Mouse (Mus musculus) lung, postnatal 4 days (tissue): ENCODE measurements at regions not wholly inside any gene's neighbourhood (a gene's known extent, or its start where the extent isn't known, plus 50 kb on each side); places are given as distances from the start of the nearest gene placed in this dataset.
A peak's percentile ranks its signal among the peaks of the same experiment; 100 is the strongest.
"Not testable (repeated sequence)": the region's sequence is repeated elsewhere in the genome, so short reads cannot be mapped to it uniquely, and the experiment has no call there.

ENCODE experiments used
- DNase-seq, 2 experiments: peaks; one replicate each; pipeline ENCODE4 v3.0.0; 2021

DNA sequence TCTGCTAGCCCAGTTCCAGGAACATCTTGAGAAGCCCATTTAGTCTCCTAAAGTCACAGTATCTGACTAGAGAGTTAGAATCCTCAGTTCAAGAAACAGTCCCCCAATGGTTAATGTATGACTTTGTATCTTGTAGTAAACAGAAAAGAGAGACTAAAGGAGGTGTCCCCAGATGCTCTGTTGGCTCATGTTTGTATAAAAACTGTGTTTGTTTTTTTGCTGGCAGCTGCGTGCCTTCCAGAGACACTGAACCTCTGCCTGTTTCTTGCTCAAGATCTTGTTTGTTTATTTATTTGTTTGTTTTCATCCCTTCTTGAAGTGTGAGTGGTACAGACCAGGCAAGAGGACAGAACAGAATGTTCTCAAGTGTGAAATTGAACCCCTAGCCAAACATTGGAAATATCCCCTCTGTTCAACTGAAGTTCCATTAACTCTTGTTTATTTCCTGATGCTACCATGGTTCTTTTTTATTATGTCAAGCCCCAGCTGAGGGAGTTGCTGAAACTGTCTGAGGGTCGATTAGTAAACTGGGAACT, 451.3 kb upstream of the Ube2e3 start:
- DNase-seq: peak; percentile 32 to 68

DNA sequence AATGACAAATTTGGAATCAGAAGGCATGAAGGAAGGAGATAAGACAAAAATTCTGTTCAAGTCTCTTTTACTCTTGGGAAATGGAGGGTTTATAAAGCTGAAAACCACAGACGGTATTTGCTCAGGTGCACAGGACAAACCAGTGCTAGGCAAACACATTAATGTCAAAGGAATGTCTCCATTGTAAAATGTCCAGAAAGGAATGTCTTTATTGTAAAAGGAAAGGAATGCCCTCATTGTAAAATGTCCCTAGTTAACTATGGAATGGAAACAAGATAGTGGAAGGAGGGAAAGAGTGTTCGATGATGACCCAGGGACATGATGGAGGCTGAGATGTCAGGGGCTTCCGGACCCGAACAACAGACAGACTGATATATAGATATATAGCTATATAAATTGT, 454.9 kb upstream of the Ube2e3 start:
- DNase-seq: no peak

DNA sequence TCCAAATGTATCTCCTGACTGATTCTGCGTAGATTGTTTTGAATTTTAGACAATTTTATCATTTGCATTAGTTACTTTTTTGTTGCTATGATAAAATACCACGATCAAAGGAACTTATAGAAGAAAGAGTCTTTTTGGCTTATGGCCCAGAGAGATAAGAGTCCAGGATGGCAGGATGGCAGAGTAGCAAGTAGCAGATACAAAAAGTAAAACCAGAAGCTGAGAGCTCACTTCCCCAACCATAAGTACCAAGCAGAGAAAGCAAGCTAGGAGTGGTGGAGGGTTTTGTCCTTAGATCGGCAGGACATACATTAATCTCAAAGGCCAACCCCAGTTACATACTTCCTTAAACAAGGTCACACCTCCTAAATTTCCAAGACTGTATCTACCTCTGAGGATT, 457.7 kb upstream of the Cwc22 start:
- no peak for DNase-seq

DNA sequence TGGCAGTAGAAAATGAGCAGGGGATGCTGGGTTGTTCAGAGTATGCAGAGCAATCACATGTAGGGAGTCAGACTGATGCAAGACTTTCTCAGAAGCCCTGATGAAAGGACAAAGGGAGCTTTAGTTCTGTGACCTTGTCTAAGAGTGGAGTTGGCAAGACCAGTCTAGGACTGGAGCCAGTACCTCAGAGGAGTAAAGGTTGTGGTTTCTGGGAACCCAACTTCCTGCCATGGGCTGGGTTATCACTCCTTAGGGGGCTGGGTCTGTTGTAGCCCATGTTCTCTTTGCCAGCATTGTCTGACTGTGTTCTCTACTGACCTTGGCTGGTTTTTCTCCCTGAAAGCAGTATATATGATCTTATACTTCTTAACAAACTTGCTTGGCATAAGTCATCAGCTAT, 453.1 kb upstream of the Cwc22 start:
- DNase-seq: no peak

DNA sequence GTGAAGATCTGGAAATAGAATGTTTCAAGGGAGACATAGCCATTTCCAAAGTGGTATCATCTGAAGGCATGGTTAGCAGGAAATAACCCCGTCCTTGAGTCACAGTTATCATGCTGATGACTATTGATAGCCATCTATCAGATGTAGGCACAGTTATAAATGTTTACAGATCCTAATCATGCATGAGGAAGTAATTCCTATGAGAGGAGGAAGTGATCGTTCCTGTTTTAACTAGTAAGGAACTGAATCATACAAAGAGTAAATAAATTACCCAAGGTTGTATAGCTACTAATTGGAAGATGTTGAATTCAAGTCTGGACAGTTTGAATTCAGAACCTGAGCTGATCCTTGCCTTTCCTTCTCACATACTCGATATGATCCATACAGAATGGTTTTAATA, 450.7 kb upstream of the Cwc22 start:
- no peak for DNase-seq

DNA sequence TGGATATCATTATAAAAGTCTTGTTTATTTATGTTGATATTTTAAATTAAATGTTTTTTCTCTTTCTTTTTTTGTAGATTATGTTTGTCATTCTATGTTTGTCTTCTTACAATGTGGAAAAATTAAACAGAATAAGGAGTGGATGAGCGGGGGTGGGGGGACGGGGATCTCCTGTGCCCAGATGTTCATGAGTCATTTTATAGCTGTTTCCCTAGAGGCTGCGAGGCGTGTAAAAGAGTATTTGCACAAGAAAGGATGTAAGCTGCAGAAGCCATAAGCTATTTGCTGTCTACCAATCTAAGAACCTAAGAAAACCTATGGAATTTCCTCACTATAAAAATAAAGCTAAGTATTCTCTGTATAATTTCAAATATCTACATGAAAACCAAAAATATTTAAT, 446.9 kb upstream of the Cwc22 start:
- DNase-seq: no peak

DNA sequence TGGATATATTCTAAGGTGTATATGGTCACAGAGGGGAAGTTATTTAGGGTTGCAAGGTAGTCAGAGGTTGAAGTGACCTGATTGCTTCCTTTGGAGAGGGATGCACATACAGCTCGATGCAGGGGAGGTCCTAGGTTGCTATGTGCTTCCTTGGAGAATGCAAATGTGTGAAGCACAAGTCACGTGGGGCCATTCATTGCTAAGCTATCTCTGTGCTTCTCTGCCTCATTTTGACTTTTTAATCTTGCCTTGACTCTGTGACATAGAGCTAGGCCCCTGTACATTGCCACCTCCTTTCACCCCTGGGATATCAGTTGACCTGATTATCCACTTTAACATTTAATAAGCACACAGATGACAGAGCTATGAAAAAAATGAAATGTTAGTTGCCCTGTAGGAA, 446.2 kb upstream of the Cwc22 start:
- no peak for DNase-seq

DNA sequence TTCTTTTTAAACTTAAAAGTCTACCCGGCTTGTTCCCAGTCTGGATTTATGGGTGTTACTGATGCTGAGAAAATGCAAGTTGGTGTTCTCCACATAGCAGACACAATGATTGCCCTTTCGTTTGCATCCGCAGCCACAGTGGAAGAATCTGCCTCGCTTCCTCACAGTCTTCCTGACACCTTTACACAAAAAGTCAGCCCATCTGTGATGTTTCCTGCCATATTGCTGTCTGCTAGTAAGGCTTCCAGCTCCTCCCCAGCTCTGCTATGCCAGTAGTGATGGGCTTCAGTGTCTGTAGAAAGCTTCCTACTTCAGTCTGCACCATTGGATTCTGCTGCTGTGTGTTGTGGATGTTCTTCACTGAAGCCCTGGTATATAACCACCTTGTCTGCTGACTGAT, 441.8 kb upstream of the Cwc22 start:
- no peak for DNase-seq

DNA sequence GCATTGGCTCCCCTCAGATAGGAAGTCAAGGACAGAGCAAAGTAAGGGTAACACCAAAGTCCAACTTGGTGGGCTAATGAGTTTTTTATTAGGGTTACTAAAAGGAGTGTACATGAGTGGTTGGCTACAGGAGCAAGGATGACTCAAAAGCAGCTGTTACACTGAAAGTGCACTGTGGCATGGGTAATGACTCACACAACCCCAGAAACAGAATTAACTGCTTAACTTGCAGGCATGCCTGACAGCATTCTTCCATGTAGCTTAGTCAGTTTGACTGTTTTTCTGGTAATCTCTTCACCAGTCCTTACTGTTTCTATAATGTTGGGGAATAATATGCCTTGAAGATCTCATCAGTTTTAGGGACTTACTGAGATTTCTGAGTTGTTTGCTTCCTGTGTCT, 435.1 kb upstream of the Cwc22 start:
- DNase-seq: no peak

DNA sequence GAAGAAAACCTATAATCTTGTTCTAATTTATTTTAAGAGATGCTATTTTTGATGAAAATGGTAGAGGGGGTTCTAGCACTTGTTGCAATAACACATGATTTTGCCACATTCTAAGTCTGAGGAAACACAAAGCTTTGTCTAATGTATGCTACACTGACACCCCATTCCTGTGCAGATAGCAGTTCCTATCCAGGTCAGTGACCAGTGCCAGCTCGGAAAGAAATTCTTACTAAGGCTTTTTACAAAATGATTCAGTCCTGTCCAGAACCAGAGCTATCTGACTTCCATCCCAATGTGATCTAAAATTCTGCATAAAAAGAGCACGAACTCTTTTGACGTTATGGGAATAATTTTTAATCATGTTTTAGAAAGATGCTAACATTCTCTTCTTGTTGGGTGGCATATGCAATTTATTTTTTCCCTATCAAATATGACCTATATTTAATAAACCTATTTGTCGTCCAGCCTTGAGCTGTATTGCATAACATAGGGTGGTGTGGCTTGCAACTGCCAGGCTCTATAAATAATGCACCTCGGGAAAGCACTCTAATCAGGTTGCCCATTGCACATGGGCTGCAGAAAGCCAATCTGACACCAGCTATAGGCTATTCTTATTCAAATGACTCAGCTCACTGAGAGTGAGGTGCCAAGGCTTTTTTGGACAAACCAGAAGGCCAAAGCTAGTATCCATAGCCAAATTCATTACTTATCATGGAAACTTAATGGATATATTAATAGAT, 385.7 kb upstream of the Cwc22 start:
- no peak for DNase-seq

DNA sequence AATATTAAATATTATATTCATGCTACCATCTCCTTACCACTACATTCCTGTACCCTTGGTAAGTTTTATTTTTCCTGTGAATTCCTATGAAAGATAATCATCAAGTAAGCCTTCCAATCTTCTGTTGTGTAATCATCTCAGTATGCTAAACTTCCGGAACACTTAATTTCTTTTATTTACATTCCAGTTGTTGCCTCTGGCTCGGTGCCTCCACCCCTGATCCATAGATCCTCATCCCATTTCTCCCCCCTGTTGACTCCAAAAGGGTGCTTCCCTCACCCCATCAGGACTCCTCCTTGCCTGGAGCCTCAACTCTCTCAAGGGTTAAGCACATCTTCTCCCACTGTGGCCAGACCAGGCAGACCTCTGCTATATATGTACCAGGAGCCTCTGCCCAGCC, 379.9 kb upstream of the Cwc22 start:
- DNase-seq: peak in 1 of 2 experiments; percentile 22

DNA sequence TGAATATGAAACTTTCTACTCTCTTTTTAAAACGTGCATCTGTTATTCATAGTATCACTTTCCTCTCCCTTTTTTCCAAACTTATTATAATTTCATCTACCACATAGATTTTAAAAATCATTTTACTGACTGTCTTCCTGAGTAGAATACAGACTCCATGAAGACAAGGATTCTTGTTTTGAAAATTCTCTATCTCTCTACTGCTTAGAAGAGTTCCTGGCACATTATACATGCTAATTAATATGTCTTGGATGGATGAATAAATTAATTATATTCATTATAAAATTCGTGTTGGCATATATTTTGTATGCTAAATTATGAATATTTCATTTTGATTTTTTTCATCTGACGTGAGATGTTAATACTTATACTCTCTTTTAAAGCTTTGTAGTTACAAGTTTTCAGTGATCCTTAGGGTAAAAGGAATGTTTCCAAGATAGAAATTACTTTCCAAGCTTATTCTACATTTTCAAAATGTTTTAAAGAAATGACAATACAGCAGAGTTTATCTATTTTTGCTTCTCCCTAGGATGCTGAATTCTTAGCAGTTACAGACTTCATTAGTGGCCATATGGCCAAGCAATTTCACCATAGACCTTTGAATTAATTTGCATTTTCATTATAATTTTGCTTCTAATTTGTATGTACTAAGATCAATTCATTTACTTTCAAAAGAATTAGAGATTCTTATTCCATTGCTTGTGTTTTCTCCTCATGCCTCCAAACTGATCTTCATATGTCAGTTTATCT, 376.2 kb upstream of the Cwc22 start:
- DNase-seq: no peak

DNA sequence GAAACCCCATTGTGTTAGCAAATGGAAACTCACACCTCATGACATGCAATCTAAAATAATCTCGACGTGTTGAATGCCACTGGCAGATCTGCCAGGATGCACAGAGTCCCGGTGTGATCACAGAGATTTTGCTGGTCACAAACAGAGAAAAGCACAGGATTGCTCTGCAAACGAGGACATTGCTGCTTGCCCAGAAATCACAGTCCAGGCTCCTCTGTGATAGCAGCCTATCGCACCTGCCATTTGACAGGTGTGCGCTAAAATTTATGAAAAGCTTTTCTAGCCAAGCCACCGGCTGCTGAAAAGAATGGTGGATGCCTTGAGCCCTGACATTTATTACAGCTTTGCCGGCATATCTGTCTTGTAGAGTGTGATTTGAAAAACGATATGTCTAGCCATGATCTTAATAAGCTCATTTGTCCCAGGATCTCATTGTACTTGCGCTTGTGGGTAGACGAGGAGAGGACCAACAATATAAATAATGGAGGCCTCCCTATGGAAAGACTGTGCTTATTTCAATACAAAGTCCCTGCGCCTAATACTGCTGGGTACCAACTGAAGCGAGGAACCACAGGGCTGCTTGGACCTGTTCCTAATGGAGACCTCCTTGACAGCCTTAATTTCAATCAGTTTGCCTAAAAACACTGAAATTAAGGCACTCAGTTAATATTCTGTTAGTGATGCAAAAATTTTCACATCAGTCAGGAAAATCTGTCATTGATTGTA, 365.8 kb upstream of the Cwc22 start:
- DNase-seq: no peak

DNA sequence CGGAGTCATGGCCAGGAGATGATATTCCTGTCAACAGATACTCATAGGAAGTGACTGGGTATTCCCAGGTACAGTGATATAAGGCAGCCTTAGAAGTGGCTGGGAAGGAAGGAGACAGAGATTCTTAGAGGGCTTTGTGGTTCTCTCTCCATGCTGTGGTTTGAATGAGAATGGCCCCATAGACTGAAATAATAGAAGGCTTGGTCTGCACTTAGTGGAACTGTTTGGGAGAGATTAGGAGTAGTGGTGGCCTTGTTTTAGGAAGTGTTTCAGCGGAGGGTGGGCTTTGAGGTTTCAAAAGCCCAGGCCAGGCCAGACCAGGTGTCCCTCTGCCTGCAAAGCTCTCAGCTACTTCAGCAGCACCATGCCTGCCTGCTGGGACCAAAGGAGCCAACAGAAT, 363.2 kb upstream of the Cwc22 start:
- DNase-seq: no peak

DNA sequence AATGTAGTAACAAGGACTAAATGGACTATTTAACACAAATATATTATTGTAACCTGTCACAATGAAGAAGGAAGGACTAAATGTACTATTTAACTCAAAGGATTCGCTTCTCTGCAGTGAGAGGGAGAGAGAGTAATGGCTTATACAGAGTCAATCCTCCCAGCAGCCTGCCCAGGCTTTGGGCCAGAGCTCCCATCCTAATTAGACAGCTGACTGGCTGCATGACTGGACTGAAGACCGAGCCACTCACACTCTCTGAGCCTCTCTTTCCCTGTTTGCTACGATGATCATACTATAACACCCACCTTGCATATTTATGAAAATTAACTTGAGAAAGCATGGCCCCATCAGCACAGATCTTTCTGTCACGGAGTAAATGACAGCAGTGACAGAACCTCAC, 360.7 kb upstream of the Cwc22 start:
- no peak for DNase-seq

DNA sequence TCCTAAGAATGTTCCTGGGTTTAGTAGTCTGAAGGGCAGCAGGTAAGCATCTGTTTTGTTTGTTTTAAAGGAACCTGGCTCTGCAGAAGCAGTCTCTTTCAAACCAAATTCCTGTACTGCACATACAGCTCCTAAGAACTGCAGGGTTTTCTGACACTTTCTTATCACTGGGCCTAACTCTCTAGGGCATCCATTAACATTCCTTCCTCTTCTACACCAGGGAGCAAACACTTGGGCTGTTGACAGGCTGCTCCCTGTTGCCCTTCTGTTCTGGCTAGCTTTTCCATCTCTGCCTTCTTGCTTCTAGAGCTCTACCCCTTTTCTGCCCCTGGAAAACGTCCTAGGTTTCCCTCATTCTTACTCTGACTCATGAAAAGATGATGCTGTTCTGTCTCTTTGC, 345.5 kb upstream of the Cwc22 start:
- no peak for DNase-seq

DNA sequence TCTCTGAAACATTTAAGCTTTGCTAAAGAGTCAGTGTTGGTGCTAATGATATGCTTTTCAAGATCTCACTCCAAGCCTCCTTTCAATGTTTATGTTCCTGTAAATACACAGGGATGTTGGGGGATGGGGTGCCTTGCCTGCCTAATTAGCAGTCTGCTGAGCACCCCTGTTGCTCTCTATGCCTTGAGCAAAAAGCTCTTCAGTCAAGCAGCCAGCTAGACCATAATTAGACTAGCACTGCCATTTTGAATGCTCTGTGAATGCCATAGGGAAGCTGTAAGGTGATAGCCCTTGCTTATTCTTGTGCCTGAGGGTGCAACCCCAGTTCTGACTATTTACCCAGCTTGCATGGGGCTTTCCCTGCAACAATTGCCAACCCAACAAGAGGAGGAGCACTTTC, 338.6 kb upstream of the Cwc22 start:
- no peak for DNase-seq

DNA sequence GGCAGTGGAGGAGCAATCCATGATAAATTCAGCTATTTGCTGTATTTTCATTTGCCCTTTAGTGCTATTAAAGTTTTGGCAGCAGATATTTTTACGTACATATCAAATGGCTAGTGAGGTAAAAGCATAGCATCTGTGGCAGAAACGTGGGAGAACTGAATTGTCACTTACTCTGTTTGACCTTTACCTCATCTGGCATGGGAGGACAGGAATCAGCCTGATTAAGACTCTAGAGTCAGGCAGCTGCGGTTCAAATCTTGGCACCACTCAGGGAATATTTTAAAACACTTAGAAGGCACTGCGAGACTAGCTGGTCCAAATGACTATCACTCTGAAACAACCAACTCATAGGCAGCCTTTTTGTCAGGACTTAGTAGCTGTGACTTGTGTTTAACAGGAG, 337.4 kb upstream of the Cwc22 start:
- no peak for DNase-seq

DNA sequence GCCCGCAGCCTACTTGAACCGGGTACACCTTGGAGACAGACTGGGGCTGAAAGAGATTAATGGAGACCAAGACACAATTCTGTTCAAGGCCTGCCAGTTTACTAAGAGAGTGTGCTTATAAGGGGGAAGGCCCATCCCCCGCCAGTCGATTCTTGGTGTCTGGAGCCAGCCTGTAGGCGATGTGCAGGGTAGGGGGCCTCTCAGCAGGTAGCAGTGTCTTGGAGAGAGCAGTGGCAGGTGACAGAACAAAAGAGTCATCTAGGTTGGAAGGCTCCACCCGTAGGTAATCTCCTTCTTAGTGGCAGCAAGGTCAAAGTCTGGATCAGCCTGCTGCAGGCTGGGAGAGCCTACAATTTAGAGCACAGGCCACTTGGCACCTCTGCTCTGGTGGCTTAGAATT, 335.7 kb upstream of the Cwc22 start:
- not testable (repeated sequence) for DNase-seq

DNA sequence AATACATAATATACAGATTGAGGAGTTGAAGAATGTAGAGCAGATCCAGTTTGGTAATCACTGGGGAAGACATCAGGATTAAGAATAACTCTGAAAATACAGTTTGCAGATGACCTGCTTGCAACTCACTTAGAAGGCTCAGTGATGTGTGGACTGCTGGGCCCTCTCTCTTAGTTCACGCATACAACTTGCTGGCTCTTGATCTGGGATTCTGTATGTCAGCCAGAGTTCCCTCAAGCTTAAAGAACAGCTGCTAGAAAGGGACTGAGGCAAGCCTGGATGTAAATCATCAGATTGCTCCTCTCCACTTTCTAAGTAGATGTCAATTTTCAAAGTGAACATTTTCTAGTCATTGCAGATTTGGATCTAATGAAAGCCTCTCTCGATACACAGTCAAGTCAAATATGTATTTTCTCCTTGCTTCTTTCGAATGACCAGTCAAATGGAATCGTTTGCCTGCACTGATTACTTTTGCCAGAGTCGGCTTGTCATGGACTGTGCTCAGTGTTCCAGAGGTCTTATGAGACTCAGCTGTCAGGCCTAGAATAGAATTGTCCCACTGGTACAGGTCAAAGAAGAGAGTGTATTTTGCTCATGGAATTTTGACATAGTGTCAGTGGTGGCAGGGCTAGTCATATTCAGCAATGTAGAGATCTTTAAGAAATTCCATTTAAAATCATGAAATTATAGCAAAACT, 334.2 kb upstream of the Cwc22 start:
- DNase-seq: no peak

DNA sequence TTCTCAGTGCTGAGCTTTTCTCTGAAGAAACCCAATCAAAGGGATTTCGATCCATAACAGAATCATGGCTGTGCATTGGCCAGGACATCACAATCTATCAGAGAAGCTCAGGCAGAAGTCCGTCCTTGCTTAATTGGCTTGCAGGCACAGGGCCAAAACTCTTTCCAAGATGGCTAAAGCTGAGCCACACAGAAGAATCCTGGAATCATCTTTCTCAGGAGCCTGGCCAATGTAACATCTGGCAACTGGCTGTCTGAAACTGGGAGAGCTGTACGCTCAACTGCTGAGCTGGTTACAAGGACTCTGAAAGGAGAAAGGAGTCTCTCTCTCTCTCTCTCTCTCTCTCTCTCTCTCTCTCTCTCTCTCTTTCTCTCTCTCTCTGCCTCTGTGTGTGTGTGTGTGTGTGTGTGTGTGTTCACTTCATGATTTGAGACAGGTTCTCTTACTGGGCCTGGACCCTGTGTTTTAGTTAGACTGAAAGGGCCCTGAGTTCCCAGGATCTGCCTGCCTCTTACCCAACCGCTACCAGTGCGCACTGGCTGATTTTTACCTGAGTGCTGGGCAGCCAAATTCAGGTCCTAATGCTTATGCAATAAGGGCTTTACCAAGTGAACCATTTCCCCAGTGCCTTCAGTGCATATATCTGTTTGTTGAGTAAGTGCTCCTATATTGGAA, 333.3 kb upstream of the Cwc22 start:
- peak; percentile 52 to 65 for DNase-seq

DNA sequence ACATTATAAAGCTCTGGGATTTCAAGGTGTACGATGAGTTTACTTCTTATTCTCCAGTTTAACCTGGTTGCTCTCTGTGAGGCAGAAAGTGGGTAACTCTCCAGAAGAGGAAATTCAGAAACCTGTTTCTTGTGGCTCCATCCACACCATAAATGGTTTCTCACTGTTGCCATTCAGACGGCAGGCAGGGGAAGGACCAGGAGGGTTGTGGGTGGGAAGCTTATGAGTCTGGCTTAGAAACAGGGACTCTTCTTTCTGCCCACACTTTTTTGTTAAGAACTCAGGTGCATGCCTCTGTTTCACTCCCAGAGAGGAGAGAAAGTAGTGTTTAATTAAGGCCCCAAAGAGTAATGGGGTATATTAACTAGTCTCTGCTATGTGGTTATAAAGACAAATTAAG, 332.5 kb upstream of the Cwc22 start:
- no peak for DNase-seq

DNA sequence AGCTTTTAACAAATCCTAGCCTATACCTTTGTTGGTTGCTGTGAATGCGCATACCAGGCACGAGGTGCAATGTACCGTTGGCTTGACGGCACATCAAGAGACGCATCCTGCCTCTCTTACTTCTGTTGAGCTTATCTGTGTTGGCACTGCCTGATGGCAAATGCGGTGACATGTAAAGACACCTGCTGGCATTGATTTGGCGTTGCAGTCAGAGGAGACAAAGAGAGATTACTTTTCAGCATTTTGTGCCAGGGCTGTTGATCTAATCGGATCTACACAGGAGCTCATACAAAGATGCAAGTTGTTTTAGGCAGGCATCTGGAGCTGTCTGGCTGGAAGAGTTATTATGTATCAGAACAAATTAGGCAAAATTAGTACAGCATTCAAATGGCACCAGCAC, 331.5 kb upstream of the Cwc22 start:
- DNase-seq: no peak
